Mouse (Mus musculus) midbrain, postnatal 0 days (tissue): ENCODE data around the gene Zfp87. TPM values are rescaled to one million over a fixed set of nuclear protein-coding genes. Genes with fewer than 3 reads are reported as not detected.
A peak's percentile ranks its signal among the peaks of the same experiment; 100 is the strongest.

ENCODE experiments used
- ATAC-seq: fragments of 200-750 bp; cut with Nextera tagmentation; 2 replicates; pipeline ENCODE4 v1.8.0; 2017; ENCODE audit warnings: moderate number of reproducible peaks, mild to moderate bottlenecking, moderate TSS enrichment, moderate library complexity; ENCODE audit not compliant: low FRiP score
- DNase-seq: peaks from one replicate; pipeline ENCODE4 v3.0.0-alpha.2; 2015; ENCODE audit warnings: low spot score
- H3K27ac ChIP-seq: fragments of 300-500 bp; sonication (generic); 2 replicates; pipeline ENCODE4 v1.5.1; 2014; ENCODE audit warnings: low read depth, mild to moderate bottlenecking, low read length, mixed read lengths
- H3K27me3 ChIP-seq: fragments of 300-500 bp; sonication (generic); 2 replicates; pipeline ENCODE4 v1.6.1; 2014; ENCODE audit warnings: low read length, control low read depth, mixed read lengths; ENCODE audit not compliant: insufficient read depth
- H3K36me3 ChIP-seq: fragments of 300-500 bp; sonication (generic); 2 replicates; pipeline ENCODE4 v1.6.1; 2014; ENCODE audit warnings: low read length, control low read depth, mixed read lengths; ENCODE audit not compliant: insufficient read depth
- H3K4me1 ChIP-seq: fragments of 300-500 bp; sonication (generic); 2 replicates; pipeline ENCODE4 v1.6.1; 2014; ENCODE audit warnings: mild to moderate bottlenecking, control low read depth, antibody characterized with exemption, low read length, mixed read lengths; ENCODE audit not compliant: insufficient read depth
- H3K4me2 ChIP-seq: fragments of 300-500 bp; sonication (generic); 2 replicates; pipeline ENCODE4 v1.6.1; 2014; ENCODE audit warnings: low read depth, mild to moderate bottlenecking, low read length, mixed read lengths; ENCODE audit not compliant: poor library complexity, severe bottlenecking
- H3K4me3 ChIP-seq: fragments of 300-500 bp; sonication (generic); 2 replicates; pipeline ENCODE4 v1.5.1; 2014; ENCODE audit warnings: low read depth, mild to moderate bottlenecking, low read length, moderate library complexity
- H3K9ac ChIP-seq: fragments of 300-500 bp; sonication (generic); replicated peaks from 2 replicates; pipeline ENCODE4 v1.6.1; 2014; ENCODE audit warnings: mild to moderate bottlenecking, low read length, moderate library complexity, mixed read lengths; ENCODE audit not compliant: poor library complexity, severe bottlenecking
- H3K9me3 ChIP-seq: fragments of 300-500 bp; sonication (generic); 2 replicates; pipeline ENCODE4 v1.6.1; 2016; ENCODE audit warnings: low read length, control low read depth
- CTCF ChIP-seq: IDR thresholded peaks from 2 replicates; pipeline ENCODE4 v1.5.1; 2016; ENCODE audit warnings: antibody characterized with exemption, mild to moderate bottlenecking
- WGBS: fragments of 180-500 bp; shearing (Covaris S2); extraction: QIAGEN DNeasy Blood & Tissue Kit; methylation state at CpG from one replicate; pipeline ENCODE4 v1.1.7; 2014; 5-methylcytosine and 5-hydroxymethylcytosine counted together
- polyA plus RNA-seq: library from polyadenylated mRNA; unstranded; fragments of >200 nt; fragmentation: Nextera tagmentation; extraction: Ambion mirVana; gene quantifications from 2 replicates; pipeline ENCODE4 v1.2.1, GENCODE M21; 2015
- total RNA-seq: library from RNA; depleted of rRNA; stranded (reverse); fragments of >200 nt; gene quantifications from 2 replicates; pipeline ENCODE4 v1.2.3, GENCODE M21; 2014; rRNA removed

Gene Zfp87
- total and polyA plus RNA-seq, 2 experiments from 2014 or later = 26.2 to 36.8 TPM

DNA sequence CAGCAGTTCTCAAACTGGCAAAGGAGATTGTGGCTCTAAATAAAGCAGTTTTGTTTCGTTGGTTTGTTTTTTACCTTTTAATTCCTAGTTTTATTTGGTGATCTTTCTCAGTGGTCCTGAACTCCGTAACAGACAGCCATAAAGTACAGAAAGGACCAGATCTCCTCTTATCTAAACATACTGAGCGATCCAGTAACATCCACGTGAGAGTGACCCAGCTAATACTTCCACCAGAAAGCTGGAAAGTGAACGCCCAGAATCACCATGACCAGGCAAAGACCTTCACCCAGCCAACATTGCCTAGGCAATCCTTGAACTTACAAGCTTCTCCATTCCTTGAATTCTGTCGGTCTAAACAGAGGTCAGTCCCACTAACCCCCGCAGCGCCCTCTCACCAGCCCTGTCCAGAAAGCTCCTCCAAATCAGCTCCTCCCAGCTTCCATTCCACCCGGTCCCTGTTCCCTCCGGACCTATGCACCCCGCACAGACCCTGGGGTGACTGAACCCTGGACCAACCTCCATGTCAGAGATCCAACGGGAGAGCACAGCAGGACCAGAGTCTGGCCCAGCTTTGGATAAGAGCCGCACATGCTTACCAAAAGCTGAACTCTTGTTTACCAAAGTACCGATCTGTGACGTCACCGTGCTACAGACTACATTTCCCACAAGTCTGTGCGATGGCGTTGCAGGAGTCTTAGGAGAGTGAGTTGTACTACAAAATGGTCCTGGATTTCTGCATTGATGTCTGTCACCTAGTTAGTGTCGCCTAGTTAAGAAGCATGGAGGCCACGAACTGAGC is 42.2 kb downstream of the Zfp87 start, which contains the start of gene Zfp874b:
Gene Zfp874b, minus strand, starts transcription at position 634 of the 799 bp plus-strand sequence.
- WGBS = 5% methylated on average over 20 of the region's 20 CpGs
- DNase-seq = peak; percentile 94
- H3K9me3 ChIP-seq = no peaks in the 10 kb centered on the region
- peak within 1 kb of the TSS; percentile 4; the same call in 1 of the 2 replicates for H3K27ac ChIP-seq
- peaks cover 11% of the 10 kb centered on the region; the same call in 1 of the 2 replicates for H3K36me3 ChIP-seq
- peak; percentile 94 for ATAC-seq
- peak within 1 kb of the TSS; percentile 59 for H3K4me3 ChIP-seq
- no peaks in the 10 kb centered on the region for H3K4me1 ChIP-seq
- no peak for TF ChIP-seq CTCF
- no peaks in the 10 kb centered on the region for H3K27me3 ChIP-seq
- peak within 1 kb of the TSS; percentile 44 for H3K9ac ChIP-seq
- H3K4me2 ChIP-seq = peak within 1 kb of the TSS; percentile 66

DNA sequence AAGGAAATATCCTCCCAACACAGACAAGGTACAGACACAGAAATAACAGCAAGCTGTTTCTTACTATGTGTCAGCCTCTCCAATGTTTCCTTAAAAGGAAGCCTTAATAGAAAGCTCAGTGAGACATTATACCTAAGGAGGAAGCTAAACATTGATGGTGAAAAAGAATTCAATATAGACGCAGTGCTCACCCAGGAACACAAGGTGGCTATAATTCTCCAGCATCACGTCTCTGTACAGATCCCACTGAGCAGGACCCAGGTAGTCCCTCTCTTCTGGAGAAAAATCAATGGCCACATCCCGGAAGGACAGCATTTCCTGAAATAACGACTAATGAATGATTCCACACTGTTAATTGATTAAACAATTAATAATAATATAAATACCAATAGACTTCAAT is 44.4 kb downstream of the Zfp87 start:
- Histone ChIP-seq H3K27me3 (no peaks in the 10 kb centered on the region), H3K36me3 (no peaks in the 10 kb centered on the region), H3K4me1 (no peaks in the 10 kb centered on the region), H3K4me3 (no peak overlapping the region), H3K4me2 (no peak overlapping the region), H3K9ac (no peak overlapping the region), H3K9me3 (no peaks in the 10 kb centered on the region), H3K27ac (no peak overlapping the region)
- no peak for ATAC-seq
- WGBS = 64% methylated on average over 4 of the region's 4 CpGs
- peak; percentile 27; the same call in 1 of the 2 replicates for TF ChIP-seq CTCF
- no peak for DNase-seq

DNA sequence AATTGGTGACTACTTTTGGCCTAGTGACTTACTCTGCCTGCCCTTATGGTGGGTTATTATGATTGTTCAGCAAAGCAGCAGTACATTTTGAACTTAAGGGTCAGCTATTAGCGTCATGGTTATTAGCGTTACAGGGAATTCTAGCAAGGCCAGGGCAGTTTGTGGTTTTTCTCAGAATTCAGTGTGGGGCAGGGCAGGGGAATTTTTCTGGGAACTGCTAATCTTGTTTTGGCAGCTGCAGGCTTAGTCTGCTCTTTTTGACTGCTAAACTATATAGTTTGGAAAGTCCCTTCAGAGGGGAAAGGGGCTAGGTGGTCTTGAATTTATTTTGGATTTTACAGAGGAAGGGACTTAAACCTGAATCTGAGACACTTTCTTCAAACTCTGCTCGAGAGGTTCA is 56.7 kb downstream of the Zfp87 start:
- 82% methylated on average over 3 of the region's 3 CpGs for WGBS
- TF ChIP-seq CTCF = no peak
- H3K27me3 ChIP-seq = no peaks in the 10 kb centered on the region
- no peak overlapping the region for H3K4me2 ChIP-seq
- H3K4me3 ChIP-seq = no peak overlapping the region
- no peak overlapping the region for H3K9ac ChIP-seq
- H3K27ac ChIP-seq = no peak overlapping the region
- H3K4me1 ChIP-seq = no peaks in the 10 kb centered on the region
- H3K36me3 ChIP-seq = peaks cover 11% of the 10 kb centered on the region
- DNase-seq (no peak), ATAC-seq (no peak)
- peaks cover 9% of the 10 kb centered on the region for H3K9me3 ChIP-seq

Other genes with a start within 250 kb of the Zfp87 start
- gene Zfp458, start 247.7 kb downstream of the Zfp87 start, total RNA-seq = 13.0 and 15.7 TPM in 2 replicates
- gene Zfp458, start 247.7 kb downstream of the Zfp87 start, polyA plus RNA-seq = 3.6 and 3.7 TPM in 2 replicates
- 1.3 and 2.8 TPM in 2 replicates for gene Zfp457, start 219.7 kb downstream of the Zfp87 start, total RNA-seq
- gene Zfp457, start 219.7 kb downstream of the Zfp87 start, polyA plus RNA-seq = 0.44 and 0.49 TPM in 2 replicates
- 2.5 and 2.6 TPM in 2 replicates for gene Zfp595, start 193.6 kb downstream of the Zfp87 start, total RNA-seq
- gene Zfp595, start 193.6 kb downstream of the Zfp87 start, polyA plus RNA-seq = 0.48 and 0.60 TPM in 2 replicates
- not detected in 2 replicates for gene Gm28044, start 165.6 kb downstream of the Zfp87 start, total RNA-seq
- not detected in 2 replicates for gene Gm28044, start 165.6 kb downstream of the Zfp87 start, polyA plus RNA-seq
- gene Zfp953, start 165.6 kb downstream of the Zfp87 start, total RNA-seq = 0.71 and 1.3 TPM in 2 replicates
- gene Zfp953, start 165.6 kb downstream of the Zfp87 start, polyA plus RNA-seq = 0.13 and 0.22 TPM in 2 replicates
- 2.9 TPM in 1 of 2 replicates, not detected in the other for gene Gm28041, start 150.4 kb downstream of the Zfp87 start, total RNA-seq
- gene Gm28041, start 150.4 kb downstream of the Zfp87 start, polyA plus RNA-seq = not detected in 2 replicates
- 0.94 and 1.2 TPM in 2 replicates for gene Zfp456, start 150.4 kb downstream of the Zfp87 start, total RNA-seq
- gene Zfp456, start 150.4 kb downstream of the Zfp87 start, polyA plus RNA-seq = 0.13 and 0.19 TPM in 2 replicates
- 1.7 and 2.5 TPM in 2 replicates for gene Zfp429, start 126.4 kb downstream of the Zfp87 start, total RNA-seq
- 0.89 and 1.1 TPM in 2 replicates for gene Zfp429, start 126.4 kb downstream of the Zfp87 start, polyA plus RNA-seq
- 1.3 and 6.0 TPM in 2 replicates for gene Zfp459, start 104.8 kb downstream of the Zfp87 start, total RNA-seq
- 1.2 and 1.3 TPM in 2 replicates for gene Zfp459, start 104.8 kb downstream of the Zfp87 start, polyA plus RNA-seq
- gene Zfp874a, start 74.6 kb downstream of the Zfp87 start, total RNA-seq = 4.7 and 6.4 TPM in 2 replicates
- gene Zfp874a, start 74.6 kb downstream of the Zfp87 start, polyA plus RNA-seq = 3.9 and 4.4 TPM in 2 replicates
- gene Zfp874b, start 41.9 kb downstream of the Zfp87 start, total RNA-seq = 6.3 and 12.0 TPM in 2 replicates
- 2.3 and 2.5 TPM in 2 replicates for gene Zfp874b, start 41.9 kb downstream of the Zfp87 start, polyA plus RNA-seq
- 3.8 and 6.5 TPM in 2 replicates for gene Zfp58, start 25.6 kb downstream of the Zfp87 start, total RNA-seq
- gene Zfp58, start 25.6 kb downstream of the Zfp87 start, polyA plus RNA-seq = 4.1 and 4.4 TPM in 2 replicates
- 0.27 TPM in 1 of 2 replicates, not detected in the other for gene Gm26965, start within 50 bp of the Zfp87 start, total RNA-seq
- 0.20 TPM in 1 of 2 replicates, not detected in the other for gene Gm26965, start within 50 bp of the Zfp87 start, polyA plus RNA-seq
- gene Zfp748, start 27.7 kb upstream of the Zfp87 start, total RNA-seq = 21.7 and 22.5 TPM in 2 replicates
- gene Zfp748, start 27.7 kb upstream of the Zfp87 start, polyA plus RNA-seq = 7.1 and 8.1 TPM in 2 replicates
- 9.4 and 11.6 TPM in 2 replicates for gene Zfp729b, start 83.5 kb upstream of the Zfp87 start, total RNA-seq
- gene Zfp729b, start 83.5 kb upstream of the Zfp87 start, polyA plus RNA-seq = 3.4 and 4.1 TPM in 2 replicates
- gene Gm49345, start 111.6 kb upstream of the Zfp87 start, total RNA-seq = not detected in 2 replicates
- gene Gm49345, start 111.6 kb upstream of the Zfp87 start, polyA plus RNA-seq = 1.5 and 1.9 TPM in 2 replicates
- 5.6 and 8.5 TPM in 2 replicates for gene Zfp729a, start 111.6 kb upstream of the Zfp87 start, total RNA-seq
- 1.8 and 1.9 TPM in 2 replicates for gene Zfp729a, start 111.6 kb upstream of the Zfp87 start, polyA plus RNA-seq
- 12.6 and 22.2 TPM in 2 replicates for gene Zfp738, start 160.9 kb upstream of the Zfp87 start, total RNA-seq
- 7.9 and 10.5 TPM in 2 replicates for gene Zfp738, start 160.9 kb upstream of the Zfp87 start, polyA plus RNA-seq
- gene Zfp65, start 203.0 kb upstream of the Zfp87 start, total RNA-seq = 9.5 and 14.5 TPM in 2 replicates
- gene Zfp65, start 203.0 kb upstream of the Zfp87 start, polyA plus RNA-seq = 4.4 TPM in 2 replicates
- gene Zfp85, start 229.1 kb upstream of the Zfp87 start, total RNA-seq = 5.4 and 6.1 TPM in 2 replicates
- gene Zfp85, start 229.1 kb upstream of the Zfp87 start, polyA plus RNA-seq = 3.6 and 4.0 TPM in 2 replicates